Mouse (Mus musculus) hindbrain, embryonic 15.5 days (tissue): ENCODE measurements around the gene Fdx1l. TPM values are rescaled to one million over a fixed set of nuclear protein-coding genes. Genes with fewer than 3 reads are reported as not detected.

Experiments
- ATAC-seq: fragments of 200-750 bp; cut with Nextera tagmentation; 2 replicates; pipeline ENCODE4 v1.8.0; 2017; ENCODE audit warnings: low read depth, moderate number of reproducible peaks, moderate TSS enrichment; ENCODE audit not compliant: low FRiP score
- H3K27ac ChIP-seq: fragments of 300-500 bp; sonication (generic); replicated peaks from 2 replicates; pipeline ENCODE4 v1.5.1; 2015; ENCODE audit warnings: mild to moderate bottlenecking, inconsistent platforms
- H3K27me3 ChIP-seq: fragments of 300-500 bp; sonication (generic); 2 replicates; pipeline ENCODE4 v1.6.1; 2015; ENCODE audit warnings: control low read depth, inconsistent platforms
- H3K36me3 ChIP-seq: fragments of 300-500 bp; sonication (generic); 2 replicates; pipeline ENCODE4 v1.6.1; 2015; ENCODE audit warnings: control low read depth, inconsistent platforms
- H3K4me1 ChIP-seq: fragments of 300-500 bp; sonication (generic); replicated peaks from 2 replicates; pipeline ENCODE4 v1.6.1; 2015; ENCODE audit warnings: control low read depth, inconsistent platforms
- H3K4me2 ChIP-seq: fragments of 300-500 bp; sonication (generic); 2 replicates; pipeline ENCODE4 v1.6.1; 2015; ENCODE audit warnings: moderate library complexity, mild to moderate bottlenecking, inconsistent platforms
- H3K4me3 ChIP-seq: fragments of 300-500 bp; sonication (generic); 2 replicates; pipeline ENCODE4 v1.5.1; 2015; ENCODE audit warnings: mild to moderate bottlenecking, inconsistent platforms
- H3K9ac ChIP-seq: fragments of 300-500 bp; sonication (generic); 2 replicates; pipeline ENCODE4 v1.6.1; 2015; ENCODE audit warnings: inconsistent platforms
- H3K9me3 ChIP-seq: fragments of 300-500 bp; sonication (generic); 2 replicates; pipeline ENCODE4 v1.6.1; 2016; ENCODE audit warnings: control low read depth, inconsistent platforms
- WGBS: fragments of 180-500 bp; shearing (Covaris S2); methylation state at CpG from one replicate; pipeline ENCODE4 v1.1.7; 2015; 5-methylcytosine and 5-hydroxymethylcytosine counted together
- polyA plus RNA-seq: library from polyadenylated mRNA; unstranded; fragments of >200 nt; fragmentation: Nextera tagmentation; extraction: Ambion mirVana; gene quantifications from 2 replicates; pipeline ENCODE4 v1.2.1, GENCODE M21; 2015

The Fdx1l gene
- polyA plus RNA-seq = 71.0 and 74.1 TPM in 2 replicates

GRCm38 (mm10) chr9:21073044-21073840 lies at the start of gene Fdx1l, which contains the start of gene Gm49373:
Gene Fdx1l, minus strand, starts transcription at chr9:21073614.
Gene Gm49373, minus strand, starts transcription at chr9:21073096.
- Histone ChIP-seq H3K27me3 (no peaks in the 10 kb centered on the region), H3K27ac (peak within 1 kb of the TSS; percentile 75), H3K4me2 (peak within 1 kb of the TSS; percentile 80), H3K4me3 (peak within 1 kb of the TSS; percentile 78), H3K9ac (peak within 1 kb of the TSS; percentile 77), H3K9me3 (no peaks in the 10 kb centered on the region), H3K36me3 (peaks cover 42% of the 10 kb centered on the region), H3K4me1 (peaks cover 23% of the 10 kb centered on the region)
- peak; percentile 94 for ATAC-seq
- WGBS = 3% methylated on average over 57 of the region's 58 CpGs

GRCm38 (mm10) chr9:21121483-21121882 lies 48.1 kb upstream of the Fdx1l start:
- 94% methylated on average over 16 of the region's 16 CpGs for WGBS
- H3K9ac ChIP-seq = no peak overlapping the region
- no peak for ATAC-seq
- H3K9me3 ChIP-seq = no peaks in the 10 kb centered on the region
- no peak overlapping the region for H3K4me2 ChIP-seq
- no peak overlapping the region for H3K27ac ChIP-seq
- no peaks in the 10 kb centered on the region for H3K27me3 ChIP-seq
- H3K36me3 ChIP-seq = peaks cover 36% of the 10 kb centered on the region
- no peak overlapping the region for H3K4me3 ChIP-seq
- no peaks in the 10 kb centered on the region for H3K4me1 ChIP-seq

- no peak for ATAC-seq
Observed at GRCm38 (mm10) chr9:21117073-21117472, 43.7 kb upstream of the Fdx1l start.

GRCm38 (mm10) chr9:21115105-21115504 lies 41.7 kb upstream of the Fdx1l start:
- H3K4me3 ChIP-seq = no peak overlapping the region
- WGBS = 85% methylated on average over 8 of the region's 8 CpGs

More at GRCm38 (mm10) chr9:21117073-21117472, 43.7 kb upstream of the Fdx1l start:
- Histone ChIP-seq H3K9me3 (no peaks in the 10 kb centered on the region), H3K27me3 (no peaks in the 10 kb centered on the region), H3K9ac (no peak overlapping the region), H3K4me1 (no peaks in the 10 kb centered on the region), H3K4me3 (no peak overlapping the region), H3K36me3 (peaks cover 9% of the 10 kb centered on the region; the same call in 1 of the 2 replicates), H3K4me2 (no peak overlapping the region), H3K27ac (no peak overlapping the region)
- WGBS = 74% methylated on average over 6 of the region's 6 CpGs

GRCm38 (mm10) chr9:21114190-21114589 lies 40.8 kb upstream of the Fdx1l start:
- no peak overlapping the region for H3K4me3 ChIP-seq
- H3K9ac ChIP-seq = no peak overlapping the region
- no peaks in the 10 kb centered on the region for H3K27me3 ChIP-seq
- no peaks in the 10 kb centered on the region for H3K9me3 ChIP-seq
- H3K27ac ChIP-seq = no peak overlapping the region
- whole genome bisulfite sequencing = 92% methylated on average over 7 of the region's 7 CpGs
- H3K4me2 ChIP-seq = no peak overlapping the region
- ATAC-seq = no peak
- H3K36me3 ChIP-seq = peaks cover 10% of the 10 kb centered on the region; the same call in 1 of the 2 replicates
- H3K4me1 ChIP-seq = no peaks in the 10 kb centered on the region

More at GRCm38 (mm10) chr9:21115105-21115504, 41.7 kb upstream of the Fdx1l start:
- Histone ChIP-seq H3K9me3 (no peaks in the 10 kb centered on the region), H3K27ac (no peak overlapping the region), H3K4me2 (no peak overlapping the region), H3K36me3 (peaks cover 10% of the 10 kb centered on the region; the same call in 1 of the 2 replicates), H3K27me3 (no peaks in the 10 kb centered on the region), H3K4me1 (no peaks in the 10 kb centered on the region), H3K9ac (no peak overlapping the region)
- ATAC-seq = no peak

- WGBS = 88% methylated on average over 6 of the region's 6 CpGs
- H3K4me1 ChIP-seq = no peaks in the 10 kb centered on the region
- no peaks in the 10 kb centered on the region for H3K27me3 ChIP-seq
- no peaks in the 10 kb centered on the region for H3K9me3 ChIP-seq
- no peak overlapping the region for H3K9ac ChIP-seq
- no peak overlapping the region for H3K4me2 ChIP-seq
- peaks cover 10% of the 10 kb centered on the region; the same call in 1 of the 2 replicates for H3K36me3 ChIP-seq
- ATAC-seq = no peak
- no peak overlapping the region for H3K4me3 ChIP-seq
- H3K27ac ChIP-seq = no peak overlapping the region
Observed at GRCm38 (mm10) chr9:21113751-21114150, 40.3 kb upstream of the Fdx1l start.

- H3K9ac ChIP-seq = no peak overlapping the region
- 0 out of 2 replicates have a peak, but pooled peaks cover 6% of the 10 kb centered on the region for H3K36me3 ChIP-seq
- WGBS = 45% methylated on average over 23 of the region's 23 CpGs
- no peak overlapping the region for H3K27ac ChIP-seq
- H3K4me1 ChIP-seq = no peaks in the 10 kb centered on the region
- peak; percentile 31; the same call in 1 of the 2 replicates for ATAC-seq
- H3K4me3 ChIP-seq = no peak overlapping the region
- H3K27me3 ChIP-seq = no peaks in the 10 kb centered on the region
- H3K9me3 ChIP-seq = no peaks in the 10 kb centered on the region
- no peak overlapping the region for H3K4me2 ChIP-seq
Observed at GRCm38 (mm10) chr9:21107607-21108237, 34.3 kb upstream of the Fdx1l start.

GRCm38 (mm10) chr9:21105760-21106564 lies 32.5 kb upstream of the Fdx1l start:
- no peaks in the 10 kb centered on the region for H3K4me1 ChIP-seq
- H3K4me2 ChIP-seq = no peak overlapping the region
- no peak for ATAC-seq
- H3K27ac ChIP-seq = no peak overlapping the region
- H3K9me3 ChIP-seq = no peaks in the 10 kb centered on the region
- whole genome bisulfite sequencing = 83% methylated on average over 5 of the region's 5 CpGs
- 0 out of 2 replicates have a peak, but pooled peaks cover 6% of the 10 kb centered on the region for H3K36me3 ChIP-seq
- H3K4me3 ChIP-seq = no peak overlapping the region
- H3K27me3 ChIP-seq = no peaks in the 10 kb centered on the region
- H3K9ac ChIP-seq = no peak overlapping the region

- no peak for ATAC-seq
- Histone ChIP-seq H3K9ac (no peak overlapping the region), H3K27me3 (no peaks in the 10 kb centered on the region), H3K4me1 (no peaks in the 10 kb centered on the region), H3K9me3 (no peaks in the 10 kb centered on the region), H3K4me3 (no peak overlapping the region), H3K4me2 (no peak overlapping the region), H3K36me3 (0 out of 2 replicates have a peak, but pooled peaks cover 2% of the 10 kb centered on the region), H3K27ac (no peak overlapping the region)
- WGBS = 86% methylated on average over 6 of the region's 6 CpGs
Observed at GRCm38 (mm10) chr9:21104814-21105213, 31.4 kb upstream of the Fdx1l start.

GRCm38 (mm10) chr9:21102076-21102475 lies 28.7 kb upstream of the Fdx1l start:
- no peak overlapping the region for H3K27ac ChIP-seq
- no peak for ATAC-seq
- no peaks in the 10 kb centered on the region for H3K4me1 ChIP-seq
- H3K4me2 ChIP-seq = no peak overlapping the region
- no peaks in the 10 kb centered on the region for H3K27me3 ChIP-seq
- WGBS = 86% methylated on average over 2 of the region's 2 CpGs
- H3K9ac ChIP-seq = no peak overlapping the region
- H3K4me3 ChIP-seq = no peak overlapping the region
- H3K9me3 ChIP-seq = no peaks in the 10 kb centered on the region
- no peaks in the 10 kb centered on the region for H3K36me3 ChIP-seq

GRCm38 (mm10) chr9:21100447-21101161 lies 27.2 kb upstream of the Fdx1l start:
- H3K9me3 ChIP-seq = no peaks in the 10 kb centered on the region
- H3K9ac ChIP-seq = no peak overlapping the region
- H3K4me1 ChIP-seq = no peaks in the 10 kb centered on the region
- H3K36me3 ChIP-seq = no peaks in the 10 kb centered on the region
- no peak overlapping the region for H3K4me3 ChIP-seq
- peak; percentile 68; the same call in 1 of the 2 replicates for ATAC-seq
- no peaks in the 10 kb centered on the region for H3K27me3 ChIP-seq
- no peak overlapping the region for H3K4me2 ChIP-seq
- 43% methylated on average over 15 of the region's 15 CpGs for WGBS
- no peak overlapping the region for H3K27ac ChIP-seq
